Mouse (Mus musculus) hindbrain, embryonic 13.5 days (tissue): Measurements from ENCODE around the gene Ccdc47. TPM values are rescaled to one million over a fixed set of nuclear protein-coding genes. Genes with fewer than 3 reads are reported as not detected.
A peak's percentile ranks its signal among the peaks of the same experiment; 100 is the strongest.

Experiments
- ATAC-seq: fragments of 200-750 bp; cut with Nextera tagmentation; 2 replicates; pipeline ENCODE4 v1.8.0; 2017; ENCODE audit warnings: moderate TSS enrichment; ENCODE audit not compliant: low FRiP score
- H3K27ac ChIP-seq: fragments of 300-500 bp; sonication (generic); 2 replicates; pipeline ENCODE4 v1.5.1; 2015; ENCODE audit warnings: inconsistent platforms, mild to moderate bottlenecking, moderate library complexity
- H3K27me3 ChIP-seq: fragments of 300-500 bp; sonication (generic); 2 replicates; pipeline ENCODE4 v1.6.1; 2015; ENCODE audit warnings: mild to moderate bottlenecking, inconsistent platforms
- H3K36me3 ChIP-seq: fragments of 300-500 bp; sonication (generic); 2 replicates; pipeline ENCODE4 v1.6.1; 2015; ENCODE audit warnings: mild to moderate bottlenecking, inconsistent platforms
- H3K4me1 ChIP-seq: fragments of 300-500 bp; sonication (generic); replicated peaks from 2 replicates; pipeline ENCODE4 v1.6.1; 2015; ENCODE audit warnings: inconsistent platforms
- H3K4me2 ChIP-seq: fragments of 300-500 bp; sonication (generic); 2 replicates; pipeline ENCODE4 v1.6.1; 2015; ENCODE audit warnings: inconsistent platforms, mild to moderate bottlenecking, moderate library complexity
- H3K4me3 ChIP-seq: fragments of 300-500 bp; sonication (generic); 2 replicates; pipeline ENCODE4 v1.5.1; 2015; ENCODE audit warnings: mild to moderate bottlenecking, inconsistent platforms
- H3K9ac ChIP-seq: fragments of 300-500 bp; sonication (generic); 2 replicates; pipeline ENCODE4 v1.6.1; 2015; ENCODE audit warnings: mild to moderate bottlenecking, inconsistent platforms
- H3K9me3 ChIP-seq: fragments of 300-500 bp; sonication (generic); 2 replicates; pipeline ENCODE4 v1.6.1; 2016; ENCODE audit warnings: inconsistent platforms
- WGBS: fragments of 180-500 bp; shearing (Covaris S2); methylation state at CpG from one replicate; pipeline ENCODE4 v1.1.7; 2015; 5-methylcytosine and 5-hydroxymethylcytosine counted together
- polyA plus RNA-seq: library from polyadenylated mRNA; unstranded; fragments of >200 nt; fragmentation: Nextera tagmentation; extraction: Ambion mirVana; gene quantifications from 2 replicates; pipeline ENCODE4 v1.2.1, GENCODE M21; 2015

Ccdc47 gene
- polyA plus RNA-seq, 1 experiment from 2014 or later, result 97.0 TPM

DNA sequence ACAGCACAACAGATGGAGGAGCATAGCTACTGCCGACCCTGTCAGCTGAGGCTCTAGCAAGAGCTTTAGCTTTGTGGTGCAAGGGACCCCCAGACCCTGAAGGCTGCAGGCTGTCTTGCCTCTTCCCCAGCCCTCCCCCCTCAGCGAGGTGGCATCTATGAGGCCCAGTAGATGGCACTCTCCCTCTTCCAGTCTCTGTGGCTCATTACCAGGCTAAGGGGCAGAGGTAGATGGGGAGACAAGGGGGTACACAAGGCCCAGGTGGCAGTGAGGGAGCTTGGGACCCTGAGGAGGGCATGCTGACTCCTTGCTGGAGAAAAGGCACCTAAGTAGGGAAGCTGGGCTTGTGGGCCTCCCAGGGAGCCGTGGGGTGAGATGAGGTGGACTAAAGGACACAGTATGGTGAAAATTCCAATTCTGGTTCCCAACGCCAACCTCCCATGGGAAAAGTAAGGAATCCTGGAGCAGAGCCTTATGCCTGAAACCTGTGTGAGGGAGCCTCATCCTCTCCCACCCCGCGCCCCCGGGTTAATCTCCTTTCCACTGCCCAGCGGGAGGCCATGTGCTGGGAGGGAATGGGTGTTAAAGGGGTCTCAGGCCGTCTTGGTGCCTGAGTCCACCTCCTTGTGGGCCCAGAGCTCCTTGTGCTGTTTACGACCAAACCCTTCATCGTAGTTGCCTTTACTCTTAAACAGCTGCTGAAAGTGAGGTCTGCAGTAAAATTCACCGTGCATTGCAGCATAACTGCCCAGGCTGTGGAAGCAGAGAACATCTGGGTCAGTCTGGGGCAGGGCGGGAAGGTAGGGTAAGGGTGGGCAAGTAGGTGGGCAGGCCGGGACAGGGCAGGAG lies 57.8 kb downstream of the Ccdc47 start:
- Histone ChIP-seq H3K4me1 (peaks cover 55% of the 10 kb centered on the region), H3K27ac (peak overlapping the region; percentile 98), H3K4me3 (peak overlapping the region; percentile 81), H3K27me3 (no peaks in the 10 kb centered on the region), H3K9ac (peak overlapping the region; percentile 97), H3K4me2 (peak overlapping the region; percentile 94), H3K36me3 (peaks cover 45% of the 10 kb centered on the region), H3K9me3 (no peaks in the 10 kb centered on the region)
- ATAC-seq, result no peak
- WGBS, result 70% methylated on average over 14 of the region's 14 CpGs

- H3K9ac ChIP-seq, result no peak overlapping the region
- H3K4me1 ChIP-seq, result peaks cover 55% of the 10 kb centered on the region
- H3K36me3 ChIP-seq, result peaks cover 52% of the 10 kb centered on the region
- H3K9me3 ChIP-seq, result no peaks in the 10 kb centered on the region
- no peak overlapping the region for H3K4me3 ChIP-seq
- no peaks in the 10 kb centered on the region for H3K27me3 ChIP-seq
- no peak for ATAC-seq
- no peak overlapping the region for H3K27ac ChIP-seq
- WGBS, result 92% methylated on average over 7 of the region's 7 CpGs
- no peak overlapping the region for H3K4me2 ChIP-seq
These were observed 59.0 kb downstream of the Ccdc47 start for GRCm38 (mm10) chr11:106157154-106157553.

- Histone ChIP-seq H3K9me3 (no peaks in the 10 kb centered on the region), H3K4me3 (no peak overlapping the region), H3K27ac (0 out of 2 replicates have a peak overlapping the region, but pooled peaks have one; percentile 23), H3K4me2 (no peak overlapping the region), H3K9ac (no peak overlapping the region), H3K27me3 (no peaks in the 10 kb centered on the region), H3K4me1 (peaks cover 48% of the 10 kb centered on the region), H3K36me3 (peaks cover 61% of the 10 kb centered on the region)
- WGBS, result 78% methylated on average over 1 of the region's 1 CpGs
- ATAC-seq, result no peak
These were observed 59.9 kb downstream of the Ccdc47 start for GRCm38 (mm10) chr11:106156257-106156656.

DNA sequence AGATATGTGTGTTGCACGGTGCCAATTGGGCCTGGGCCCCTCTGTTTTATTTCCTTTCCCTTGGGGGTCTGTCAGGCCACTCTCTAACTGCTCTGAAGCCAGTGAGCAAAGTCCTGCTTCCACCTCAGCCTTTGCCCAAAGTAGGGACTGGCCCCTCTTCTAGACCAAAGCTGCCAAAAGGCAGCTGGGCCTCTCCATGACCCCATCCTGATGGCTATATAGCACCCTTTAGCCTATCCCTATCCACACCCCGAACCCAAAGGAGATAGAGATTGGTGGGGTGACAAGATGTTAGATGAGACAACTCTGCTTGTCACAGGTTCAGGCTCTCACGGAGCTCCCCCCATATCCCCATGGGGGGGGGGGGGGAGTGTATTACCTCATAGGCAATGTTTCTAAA lies 60.4 kb downstream of the Ccdc47 start:
- no peak for ATAC-seq
- H3K27ac ChIP-seq, result peak overlapping the region; percentile 52; the same call in 1 of the 2 replicates
- H3K36me3 ChIP-seq, result peaks cover 66% of the 10 kb centered on the region

GRCm38 (mm10) chr11:106154770-106155169 lies 61.4 kb downstream of the Ccdc47 start:
- H3K4me1 ChIP-seq, result peaks cover 39% of the 10 kb centered on the region
- H3K4me2 ChIP-seq, result no peak overlapping the region
- no peak for ATAC-seq
- no peak overlapping the region for H3K27ac ChIP-seq
- H3K4me3 ChIP-seq, result no peak overlapping the region
- H3K36me3 ChIP-seq, result peaks cover 76% of the 10 kb centered on the region
- no peaks in the 10 kb centered on the region for H3K9me3 ChIP-seq
- H3K9ac ChIP-seq, result peak overlapping the region; percentile 19; the same call in 1 of the 2 replicates
- H3K27me3 ChIP-seq, result no peaks in the 10 kb centered on the region
- 72% methylated on average over 2 of the region's 2 CpGs for WGBS

More for the DNA sequence above, 60.4 kb downstream of the Ccdc47 start:
- H3K9ac ChIP-seq, result no peak overlapping the region
- peaks cover 43% of the 10 kb centered on the region for H3K4me1 ChIP-seq
- no peaks in the 10 kb centered on the region for H3K9me3 ChIP-seq
- H3K4me2 ChIP-seq, result no peak overlapping the region
- H3K27me3 ChIP-seq, result no peaks in the 10 kb centered on the region
- no peak overlapping the region for H3K4me3 ChIP-seq
- 61% methylated on average over 3 of the region's 3 CpGs for WGBS

- Histone ChIP-seq H3K9ac (peak overlapping the region; percentile 30; the same call in 1 of the 2 replicates), H3K4me3 (no peak overlapping the region), H3K4me2 (no peak overlapping the region), H3K36me3 (peaks cover 82% of the 10 kb centered on the region), H3K27me3 (no peaks in the 10 kb centered on the region), H3K27ac (no peak overlapping the region), H3K4me1 (peaks cover 36% of the 10 kb centered on the region), H3K9me3 (no peaks in the 10 kb centered on the region)
- 74% methylated on average over 5 of the region's 5 CpGs for WGBS
- ATAC-seq, result no peak
These were observed 62.1 kb downstream of the Ccdc47 start for GRCm38 (mm10) chr11:106154091-106154490.

GRCm38 (mm10) chr11:106152132-106152531 lies 64.0 kb downstream of the Ccdc47 start:
- H3K27me3 ChIP-seq, result no peaks in the 10 kb centered on the region
- ATAC-seq, result no peak
- 74% methylated on average over 8 of the region's 8 CpGs for WGBS
- no peak overlapping the region for H3K9ac ChIP-seq
- H3K4me2 ChIP-seq, result no peak overlapping the region
- no peaks in the 10 kb centered on the region for H3K9me3 ChIP-seq
- H3K27ac ChIP-seq, result 0 out of 2 replicates have a peak overlapping the region, but pooled peaks have one; percentile 30
- H3K36me3 ChIP-seq, result peaks cover 87% of the 10 kb centered on the region
- H3K4me1 ChIP-seq, result peaks cover 20% of the 10 kb centered on the region
- H3K4me3 ChIP-seq, result no peak overlapping the region

DNA sequence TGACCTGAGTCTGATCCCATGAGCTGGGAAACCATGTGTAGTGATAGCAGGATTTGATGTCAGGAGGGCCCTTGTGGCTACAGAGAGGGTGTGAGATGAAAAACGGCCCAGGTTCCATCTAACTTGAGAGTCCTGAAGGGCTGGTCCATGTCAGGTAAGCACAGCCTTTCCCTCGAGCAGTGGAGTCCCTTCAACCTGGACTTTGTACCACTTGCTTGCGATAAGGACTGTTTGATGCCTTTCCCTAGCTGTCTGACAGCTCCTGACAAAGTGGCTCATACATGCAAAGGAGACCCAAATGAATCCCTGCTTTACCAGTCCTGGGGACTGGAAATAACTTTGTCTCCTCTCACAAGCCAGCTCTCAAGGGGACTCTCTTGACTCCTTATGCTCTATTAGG lies 64.9 kb downstream of the Ccdc47 start:
- Histone ChIP-seq H3K4me3 (no peak overlapping the region), H3K4me2 (no peak overlapping the region), H3K4me1 (peaks cover 11% of the 10 kb centered on the region), H3K27me3 (no peaks in the 10 kb centered on the region), H3K36me3 (peaks cover 85% of the 10 kb centered on the region), H3K9me3 (no peaks in the 10 kb centered on the region), H3K27ac (peak overlapping the region; percentile 2; the same call in 1 of the 2 replicates), H3K9ac (no peak overlapping the region)
- 98% methylated on average over 3 of the region's 3 CpGs for WGBS
- ATAC-seq, result no peak

Other genes starting within 250 kb of the Ccdc47 start
- gene Ace, start 248.4 kb downstream of the Ccdc47 start, polyA plus RNA-seq, result 2.4 and 2.5 TPM in 2 replicates
- gene Ace3, start 221.7 kb downstream of the Ccdc47 start, polyA plus RNA-seq, result 0.08 TPM in 1 of 2 replicates, not detected in the other
- 1.7 and 2.3 TPM in 2 replicates for gene Kcnh6, start 208.2 kb downstream of the Ccdc47 start, polyA plus RNA-seq
- gene Dcaf7, start 179.5 kb downstream of the Ccdc47 start, polyA plus RNA-seq, result 117 and 123 TPM in 2 replicates
- gene Taco1, start 150.3 kb downstream of the Ccdc47 start, polyA plus RNA-seq, result 8.1 and 8.4 TPM in 2 replicates
- 15.1 and 15.7 TPM in 2 replicates for gene Map3k3, start 131.7 kb downstream of the Ccdc47 start, polyA plus RNA-seq
- not detected in 2 replicates for gene Gm10840, start 55.5 kb downstream of the Ccdc47 start, polyA plus RNA-seq
- 197 and 211 TPM in 2 replicates for gene Limd2, start 55.5 kb downstream of the Ccdc47 start, polyA plus RNA-seq
- gene Strada, start 14.2 kb downstream of the Ccdc47 start, polyA plus RNA-seq, result 31.2 and 34.2 TPM in 2 replicates
- 92.0 and 96.2 TPM in 2 replicates for gene Ddx42, start 582 bp upstream of the Ccdc47 start, polyA plus RNA-seq
- gene Ftsj3, start 39.7 kb upstream of the Ccdc47 start, polyA plus RNA-seq, result 37.4 and 38.3 TPM in 2 replicates
- 339 and 341 TPM in 2 replicates for gene Psmc5, start 39.8 kb upstream of the Ccdc47 start, polyA plus RNA-seq
- 14.3 and 16.0 TPM in 2 replicates for gene Smarcd2, start 56.6 kb upstream of the Ccdc47 start, polyA plus RNA-seq
- gene Tcam1, start 60.3 kb upstream of the Ccdc47 start, polyA plus RNA-seq, result 0.12 and 0.21 TPM in 2 replicates
- not detected in 2 replicates for gene Gh, start 85.5 kb upstream of the Ccdc47 start, polyA plus RNA-seq
- 1.2 and 1.4 TPM in 2 replicates for gene Cd79b, start 98.4 kb upstream of the Ccdc47 start, polyA plus RNA-seq
- gene Scn4a, start 136.9 kb upstream of the Ccdc47 start, polyA plus RNA-seq, result 0.03 TPM in 1 of 2 replicates, not detected in the other
- not detected in 2 replicates for gene Prr29, start 149.1 kb upstream of the Ccdc47 start, polyA plus RNA-seq
- 12.8 and 13.8 TPM in 2 replicates for gene Icam2, start 171.7 kb upstream of the Ccdc47 start, polyA plus RNA-seq